Mouse (Mus musculus) ovary, postnatal 36 days (tissue): ENCODE results near the gene Dusp28.
A peak's percentile ranks its signal among the peaks of the same experiment; 100 is the strongest.

Experiments
- DNase-seq: peaks from one replicate; pipeline ENCODE4 v3.0.0; 2022; ENCODE audit warnings: low spot score, mixed read lengths

The Dusp28 gene

GRCm38 (mm10) chr1:92908664-92909063, 1.9 kb downstream of the Dusp28 start:
- no peak for DNase-seq

- DNase-seq, result no peak
Measured at GRCm38 (mm10) chr1:92909068-92909467, 2.3 kb downstream of the Dusp28 start.

DNA sequence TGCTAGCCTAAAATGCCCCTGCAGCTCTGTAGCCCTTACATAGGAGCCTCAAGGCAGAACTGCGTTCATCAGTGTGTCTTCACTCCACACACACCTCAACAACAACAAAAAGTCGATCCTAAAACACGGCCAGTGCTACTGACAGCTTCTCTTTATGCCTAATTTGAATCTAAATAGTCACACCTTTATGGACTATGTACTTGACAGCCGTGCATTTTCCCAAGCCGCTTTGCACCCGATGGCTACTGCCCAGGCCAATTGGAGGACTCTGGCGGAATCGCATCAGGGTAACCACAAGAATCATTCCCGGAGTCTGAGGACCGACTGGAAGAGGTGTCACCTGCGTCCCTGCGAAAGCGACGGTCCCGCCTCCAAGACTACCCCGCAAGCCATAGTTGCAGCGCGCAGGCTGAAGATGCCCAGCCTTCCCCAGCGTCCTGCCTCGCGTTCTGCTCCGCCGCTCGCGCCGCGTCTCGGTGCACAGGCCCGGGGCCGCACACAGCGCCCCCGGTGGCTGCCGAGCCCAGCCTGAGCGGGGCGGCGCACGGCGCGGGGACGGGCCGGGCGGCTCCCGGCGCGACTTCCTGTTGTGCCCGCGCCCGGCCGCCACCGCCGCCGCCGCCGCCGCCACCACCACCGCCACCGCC, 3.6 kb downstream of the Dusp28 start, which contains the start of gene Rnpepl1:
Gene Rnpepl1, plus strand, starts transcription at position 545 of the 647 bp plus-strand sequence.
- DNase-seq, result peak; percentile 82

DNA sequence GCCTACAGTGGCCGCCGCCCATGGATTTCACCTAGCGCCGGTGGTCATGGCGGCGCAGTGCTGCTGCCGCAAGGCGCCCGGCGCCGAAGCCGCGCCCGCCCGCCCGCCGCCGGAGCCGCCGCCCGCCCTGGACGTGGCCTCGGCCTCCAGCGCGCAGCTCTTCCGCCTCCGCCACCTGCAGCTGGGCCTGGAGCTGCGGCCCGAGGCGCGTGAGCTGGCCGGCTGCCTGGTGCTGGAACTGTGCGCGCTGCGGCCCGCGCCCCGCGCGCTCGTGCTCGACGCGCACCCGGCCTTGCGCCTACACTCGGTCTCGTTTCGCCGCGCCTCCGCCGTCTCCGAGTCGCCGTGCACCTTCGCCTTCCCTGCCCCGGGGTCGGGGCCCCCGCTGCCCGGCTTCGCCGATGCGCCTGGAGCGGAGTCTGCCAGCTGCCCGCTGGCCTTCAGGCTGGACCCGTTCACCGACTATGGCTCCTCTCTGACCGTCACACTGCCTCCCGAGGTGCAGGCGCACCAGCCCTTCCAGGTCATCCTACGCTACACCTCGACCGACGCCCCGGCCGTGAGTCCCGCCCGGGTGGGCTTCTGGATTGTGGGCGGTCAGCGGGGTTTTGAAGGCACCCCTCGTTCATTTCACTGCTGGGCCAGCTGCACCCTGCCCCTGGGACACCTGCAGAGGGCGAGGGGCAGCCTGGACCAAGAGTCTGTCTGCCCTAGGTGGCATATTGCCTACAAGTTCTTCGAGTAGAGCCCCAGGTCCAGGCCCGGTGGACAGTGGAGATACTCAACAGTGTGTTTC, 4.3 kb downstream of the Dusp28 start:
- DNase-seq, result peak; percentile 72

DNA sequence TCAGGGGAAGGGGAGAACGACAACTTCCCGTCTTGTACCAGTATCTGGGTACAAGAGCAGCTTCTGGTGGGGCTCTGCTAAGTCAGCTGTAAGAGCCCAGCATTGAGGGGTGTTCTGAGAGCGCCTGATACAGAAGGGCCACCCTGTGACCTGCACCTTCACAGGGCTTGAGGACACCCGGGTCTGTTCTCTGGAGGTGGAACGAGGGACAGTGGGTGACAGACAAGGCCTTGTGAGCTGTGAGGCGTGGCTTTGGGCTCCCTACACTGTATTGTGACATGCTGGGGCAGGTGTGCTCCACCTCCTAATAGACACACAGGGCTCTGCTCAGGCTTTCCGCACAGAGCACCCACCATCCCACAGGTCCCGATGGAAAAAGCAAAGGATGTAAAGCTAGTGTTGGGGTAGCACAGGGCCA, 4.9 kb downstream of the Dusp28 start:
- no peak for DNase-seq

DNA sequence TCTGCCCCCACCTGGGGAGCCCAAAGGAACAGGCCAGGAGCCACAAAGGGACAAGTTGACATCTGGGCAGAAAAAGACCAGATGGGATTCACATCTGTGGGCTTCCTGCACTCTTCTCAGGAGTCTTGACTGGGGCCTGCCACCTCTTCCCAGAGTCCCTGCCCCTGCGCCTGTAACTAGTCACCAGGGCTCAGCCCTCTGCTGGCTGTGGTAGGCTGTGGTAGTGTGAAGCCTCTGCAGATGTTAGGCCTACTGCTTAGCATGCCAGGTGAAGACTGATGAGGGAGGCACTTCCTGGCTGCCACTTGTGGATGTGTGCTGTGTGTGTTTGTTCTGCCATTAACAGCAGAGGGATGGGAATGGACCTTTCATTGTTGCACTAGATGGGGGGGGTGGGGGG, 5.5 kb downstream of the Dusp28 start:
- no peak for DNase-seq

- DNase-seq, result no peak
Measured at GRCm38 (mm10) chr1:92914239-92914638, 7.5 kb downstream of the Dusp28 start.

- no peak for DNase-seq
Measured at GRCm38 (mm10) chr1:92914993-92915392, 8.2 kb downstream of the Dusp28 start.

DNA sequence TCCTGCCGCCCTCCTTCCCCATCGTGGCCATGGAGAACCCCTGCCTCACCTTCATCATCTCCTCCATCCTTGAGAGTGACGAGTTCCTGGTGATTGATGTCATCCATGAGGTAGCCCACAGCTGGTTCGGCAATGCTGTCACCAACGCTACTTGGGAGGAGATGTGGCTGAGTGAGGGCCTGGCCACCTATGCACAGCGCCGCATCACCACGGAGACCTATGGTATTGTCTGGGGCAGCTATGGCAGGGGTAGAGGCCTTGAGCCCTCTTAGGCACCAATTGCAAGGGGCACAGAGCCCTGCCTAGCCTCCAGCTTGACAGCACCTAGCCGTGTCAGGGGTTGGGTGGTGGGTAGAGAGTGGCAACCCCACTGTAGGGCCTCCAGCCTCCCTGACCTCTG, 9.9 kb downstream of the Dusp28 start:
- DNase-seq, result no peak

DNA sequence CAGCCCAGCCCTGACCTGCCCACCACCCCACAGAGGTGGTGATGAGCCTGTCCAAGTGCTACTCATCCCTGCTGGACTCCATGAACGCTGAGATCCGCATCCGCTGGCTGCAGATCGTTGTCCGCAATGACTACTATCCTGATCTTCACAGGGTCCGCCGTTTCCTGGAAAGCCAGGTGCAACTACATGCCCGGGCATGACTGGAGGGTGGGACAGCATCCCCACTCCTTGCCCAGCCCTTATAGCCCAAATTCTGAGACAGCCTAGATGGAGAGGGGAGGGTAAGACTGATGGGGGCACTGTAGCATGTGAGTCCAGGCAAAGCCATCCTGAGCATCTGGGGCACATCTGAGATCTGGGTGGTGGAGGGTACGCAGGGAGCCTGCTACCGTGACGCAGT, 12.4 kb downstream of the Dusp28 start:
- DNase-seq, result no peak

- DNase-seq, result no peak
Measured at GRCm38 (mm10) chr1:92919775-92920174, 13.0 kb downstream of the Dusp28 start.

GRCm38 (mm10) chr1:92920474-92921200, 13.9 kb downstream of the Dusp28 start:
- no peak for DNase-seq

DNA sequence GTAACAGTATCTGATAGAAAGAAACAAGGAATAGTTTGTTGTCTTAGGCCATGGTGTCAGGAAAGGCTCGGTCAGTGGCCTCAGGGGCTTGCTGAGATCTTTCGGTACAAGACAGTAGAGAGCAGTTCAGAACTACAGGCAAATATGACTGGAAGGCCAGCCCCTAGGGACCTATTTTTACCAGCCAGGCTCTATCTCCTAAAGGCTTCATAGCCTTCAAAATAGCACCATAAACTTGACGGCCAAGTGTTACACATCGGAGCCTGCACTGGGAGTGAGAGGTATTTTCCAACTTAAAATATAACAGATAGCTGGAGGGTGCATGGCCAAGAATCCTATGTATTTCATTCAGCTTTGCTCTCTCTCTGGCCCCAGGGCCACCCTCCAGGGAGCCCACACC, 14.7 kb downstream of the Dusp28 start:
- no peak for DNase-seq

- DNase-seq, result no peak
Measured at GRCm38 (mm10) chr1:92930171-92930706, 23.5 kb downstream of the Dusp28 start.

DNA sequence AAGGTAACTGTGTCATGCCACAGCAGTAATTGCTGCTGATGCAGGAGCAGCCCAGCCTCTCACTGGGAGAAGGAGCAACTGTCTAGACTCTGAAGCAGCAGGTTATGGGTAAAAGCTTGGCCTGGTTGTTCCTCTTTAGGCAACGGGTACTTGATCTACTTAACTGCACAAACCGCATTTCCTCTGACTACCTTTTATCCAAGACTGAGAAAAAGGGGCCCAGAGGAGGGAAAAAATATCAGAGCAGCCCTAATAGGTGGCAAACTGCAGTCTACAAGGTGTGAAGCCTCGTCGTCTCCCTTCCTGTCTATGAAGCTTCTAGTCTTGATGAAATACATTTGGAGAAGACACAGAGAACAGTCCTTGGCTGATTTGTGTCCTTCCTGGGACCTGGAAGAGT, 26.8 kb downstream of the Dusp28 start:
- DNase-seq, result no peak

GRCm38 (mm10) chr1:92934182-92934827, 27.5 kb downstream of the Dusp28 start, which contains the start of gene Capn10:
TSS of gene Capn10 (plus strand) at chr1:92934376.
- peak; percentile 87 for DNase-seq

- peak; percentile 54 for DNase-seq
Measured at GRCm38 (mm10) chr1:92935054-92935962, 28.5 kb downstream of the Dusp28 start.

GRCm38 (mm10) chr1:92935977-92936376, 29.2 kb downstream of the Dusp28 start:
- DNase-seq, result no peak

DNA sequence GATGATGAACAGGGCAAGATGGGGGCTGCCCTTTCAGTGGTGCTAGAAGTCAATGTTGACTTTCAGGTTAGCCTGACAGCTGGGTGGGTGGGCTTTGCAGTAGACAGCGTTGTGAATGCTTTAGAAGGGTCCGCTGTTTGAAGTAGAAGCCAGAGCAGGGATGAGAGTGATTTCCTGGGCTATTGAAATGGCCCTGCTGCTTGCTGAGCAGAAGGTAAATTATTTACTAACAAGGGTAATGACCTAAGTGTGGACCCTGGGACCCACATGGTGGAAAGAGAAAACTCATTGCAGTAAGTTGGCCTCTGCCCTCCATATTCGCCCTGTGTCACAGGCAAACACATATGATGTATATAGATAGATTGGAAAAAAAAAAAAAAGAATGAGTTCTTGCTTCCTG, 29.7 kb downstream of the Dusp28 start:
- no peak for DNase-seq

DNA sequence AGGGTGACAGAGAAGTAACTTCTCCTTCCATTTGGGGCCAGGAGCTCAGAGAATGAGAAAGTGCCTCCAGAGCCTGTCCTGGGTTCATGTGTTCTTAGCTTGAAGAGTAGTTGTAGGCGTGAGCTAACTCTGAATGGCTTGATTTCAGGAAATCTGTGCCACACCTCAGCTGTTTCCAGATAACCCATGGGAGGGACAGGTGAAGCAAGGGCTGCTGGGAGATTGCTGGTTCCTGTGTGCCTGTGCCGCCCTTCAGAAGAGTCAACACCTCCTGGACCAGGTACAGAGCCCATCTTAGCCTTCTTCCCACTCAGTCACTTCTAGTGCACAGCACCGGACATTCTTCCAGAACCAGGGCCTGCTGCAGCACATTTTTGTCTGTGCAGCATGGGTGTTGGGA, 31.0 kb downstream of the Dusp28 start:
- no peak for DNase-seq

GRCm38 (mm10) chr1:92939746-92940145, 33.0 kb downstream of the Dusp28 start:
- no peak for DNase-seq
